Mouse (Mus musculus) kidney, adult 2 months (tissue): ENCODE measurements around the gene Gc. TPM values are rescaled to one million over a fixed set of nuclear protein-coding genes. Genes with fewer than 3 reads are reported as not detected.

Experiments used
- DNase-seq: peaks from one replicate; pipeline ENCODE4 v3.0.0; 2021
- H3K27ac ChIP-seq: fragments of 200-500 bp; 2 replicates; pipeline ENCODE4 v1.5.1; 2012; ENCODE audit warnings: low read depth, low read length, control low read depth, inconsistent platforms; ENCODE audit not compliant: insufficient read depth
- H3K27me3 ChIP-seq: fragments of 200-500 bp; replicated peaks from 2 replicates; pipeline ENCODE4 v1.6.1; 2012; ENCODE audit warnings: mild to moderate bottlenecking, moderate library complexity, low read length, inconsistent platforms; ENCODE audit not compliant: control insufficient read depth, insufficient read depth
- H3K36me3 ChIP-seq: fragments of 200-500 bp; 2 replicates; pipeline ENCODE4 v1.6.1; 2012; ENCODE audit warnings: mild to moderate bottlenecking, moderate library complexity, low read length, inconsistent platforms; ENCODE audit not compliant: control insufficient read depth, insufficient read depth
- H3K4me1 ChIP-seq: fragments of 200-500 bp; 2 replicates; pipeline ENCODE4 v1.6.1; 2011; ENCODE audit warnings: low read length; ENCODE audit not compliant: control insufficient read depth, insufficient read depth
- H3K4me3 ChIP-seq: fragments of 200-500 bp; 2 replicates; pipeline ENCODE4 v1.5.1; 2011; ENCODE audit warnings: mild to moderate bottlenecking, low read depth, low read length, control low read depth; ENCODE audit not compliant: insufficient read depth
- CTCF ChIP-seq: fragments of 200-500 bp; conservative IDR thresholded peaks from 2 replicates; pipeline ENCODE4 v1.5.1; 2011; ENCODE audit warnings: low read depth, mild to moderate bottlenecking, control low read depth, low read length, moderate library complexity, mixed read lengths; ENCODE audit not compliant: insufficient read depth, insufficient read length
- POLR2A ChIP-seq: fragments of 200-500 bp; IDR thresholded peaks from one replicate; pipeline ENCODE4 v1.6.1; 2011; ENCODE audit warnings: low read depth, low read length, control low read depth
- WGBS: fragments of 180-500 bp; shearing (Covaris S2); methylation state at CpG from one replicate; pipeline ENCODE4 v1.1.7; 2018; 5-methylcytosine and 5-hydroxymethylcytosine counted together
- polyA plus RNA-seq: library from polyadenylated mRNA; depleted of rRNA; stranded (reverse); fragments of >200 nt; gene quantifications from 2 replicates; pipeline ENCODE4 v1.2.3, GENCODE M21; 2012

Gene Gc
- polyA plus RNA-seq, 1 experiment = 71.6 TPM

DNA sequence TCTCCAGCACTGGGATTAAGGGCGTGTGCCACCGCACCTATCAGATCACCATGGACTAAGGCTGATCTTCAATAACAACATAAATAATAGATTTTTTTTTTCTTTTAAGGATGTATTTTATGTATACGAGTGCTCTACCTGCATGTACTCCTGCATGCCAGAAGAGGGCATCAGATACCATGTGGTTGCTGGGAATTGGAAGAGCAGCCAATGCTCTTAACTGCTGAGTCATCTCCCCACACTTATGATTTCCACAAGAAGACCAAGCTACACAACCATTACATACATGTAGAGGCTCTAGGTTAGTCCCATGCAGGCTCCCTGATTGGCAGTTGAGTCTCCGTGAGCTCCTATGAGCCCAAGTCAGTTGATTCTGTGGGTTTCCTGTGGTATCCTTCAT lies 13.3 kb downstream of the Gc start:
- WGBS = 84% methylated on average over 4 of the region's 4 CpGs
- Histone ChIP-seq H3K4me3 (no peak overlapping the region), H3K36me3 (no peaks in the 10 kb centered on the region)

DNA sequence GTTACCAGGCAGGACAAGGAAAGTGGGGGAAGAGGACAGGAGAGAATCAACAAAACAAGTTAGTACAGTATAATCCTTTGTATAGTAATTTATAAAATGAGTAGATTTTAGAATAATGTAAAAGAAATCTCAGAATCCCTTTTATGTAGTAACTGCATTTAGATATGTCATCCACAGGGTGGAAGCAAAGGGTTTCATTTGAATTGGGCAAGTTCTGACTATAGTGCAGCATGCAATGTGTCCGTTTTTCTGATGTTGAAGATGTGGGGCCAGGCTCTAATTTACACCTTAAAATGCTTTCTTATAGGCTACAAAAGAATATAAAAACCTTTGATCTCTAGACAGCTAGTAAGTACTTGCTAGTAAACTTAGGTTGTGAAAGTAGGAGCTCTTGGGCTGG lies 46.2 kb downstream of the Gc start:
- 32% methylated on average over 1 of the region's 1 CpGs for WGBS
- H3K27me3 ChIP-seq = no peaks in the 10 kb centered on the region
- H3K27ac ChIP-seq = no peak overlapping the region
- no peaks in the 10 kb centered on the region for H3K4me1 ChIP-seq
- TF ChIP-seq POLR2A (no peak), CTCF (no peak)
- no peak overlapping the region for H3K4me3 ChIP-seq
- no peak for DNase-seq
- no peaks in the 10 kb centered on the region for H3K36me3 ChIP-seq

More for the DNA sequence above, 13.3 kb downstream of the Gc start:
- Histone ChIP-seq H3K27me3 (no peaks in the 10 kb centered on the region), H3K27ac (no peak overlapping the region), H3K4me1 (no peaks in the 10 kb centered on the region; the same call in 1 of the 2 replicates)
- no peak for TF ChIP-seq POLR2A
- TF ChIP-seq CTCF = peak; percentile 38; the same call in 1 of the 2 replicates
- peak; percentile 17 for DNase-seq

DNA sequence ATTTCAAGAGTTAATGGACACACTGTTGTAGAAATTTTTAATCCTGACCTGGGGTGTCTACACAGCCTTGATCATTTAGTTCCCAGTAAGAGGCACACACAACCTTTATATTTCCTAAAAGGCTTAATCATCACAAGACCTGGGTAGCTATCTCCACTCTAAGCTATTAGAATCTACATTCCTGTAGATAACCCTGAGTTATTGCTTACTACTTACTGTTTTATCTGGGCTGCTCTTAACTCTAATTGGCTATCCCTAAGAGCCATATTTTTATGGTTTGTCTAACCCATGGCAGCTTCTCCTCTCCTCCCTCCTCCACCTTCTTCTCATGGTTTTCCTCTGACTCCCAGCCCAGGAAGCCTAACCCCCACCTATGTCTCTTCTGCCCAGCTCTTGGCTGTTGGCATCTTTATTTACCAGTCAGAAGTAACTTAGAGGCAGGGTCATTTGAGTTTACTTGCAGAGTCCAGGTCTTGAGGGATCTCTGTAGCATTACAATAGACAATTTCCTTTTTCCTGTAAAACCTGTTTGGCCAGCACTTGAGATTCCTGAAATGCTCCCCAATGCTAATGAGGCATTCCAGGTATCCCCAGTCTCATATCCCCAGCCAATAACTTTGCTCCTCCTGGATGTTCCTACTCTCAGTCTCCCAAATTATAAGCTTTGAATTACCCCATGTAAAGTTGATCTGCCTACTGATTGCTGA lies 50.2 kb downstream of the Gc start:
- Histone ChIP-seq H3K27me3 (no peaks in the 10 kb centered on the region), H3K27ac (no peak overlapping the region), H3K4me3 (no peak overlapping the region), H3K4me1 (no peaks in the 10 kb centered on the region; the same call in 1 of the 2 replicates), H3K36me3 (no peaks in the 10 kb centered on the region)
- peak; percentile 8 for DNase-seq
- TF ChIP-seq CTCF (no peak), POLR2A (no peak)

DNA sequence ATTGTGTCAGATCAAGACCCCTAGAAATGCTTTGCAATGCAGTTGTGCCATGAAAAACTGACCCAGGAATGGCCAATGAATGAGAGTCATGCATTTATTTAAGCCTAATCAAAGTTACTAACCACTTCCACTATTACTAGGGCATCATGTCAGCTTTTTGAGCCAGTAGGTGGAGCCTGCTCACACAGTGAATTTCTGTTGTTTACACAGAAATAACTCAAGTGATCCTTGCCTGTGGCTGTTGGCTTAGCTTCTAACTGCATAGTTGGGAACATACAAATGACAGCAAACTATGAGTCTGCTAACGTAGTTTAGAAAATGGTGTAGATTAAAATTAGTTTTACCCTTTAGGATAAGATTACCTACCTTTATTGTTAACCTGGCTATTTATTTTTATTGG lies 52.6 kb downstream of the Gc start:
- no peaks in the 10 kb centered on the region for H3K36me3 ChIP-seq
- no peak for TF ChIP-seq CTCF
- TF ChIP-seq POLR2A = no peak
- DNase-seq = peak; percentile 9
- no peaks in the 10 kb centered on the region; the same call in 1 of the 2 replicates for H3K4me1 ChIP-seq
- H3K27ac ChIP-seq = no peak overlapping the region
- WGBS = 48% methylated on average over 1 of the region's 1 CpGs
- H3K27me3 ChIP-seq = no peaks in the 10 kb centered on the region
- H3K4me3 ChIP-seq = no peak overlapping the region

DNA sequence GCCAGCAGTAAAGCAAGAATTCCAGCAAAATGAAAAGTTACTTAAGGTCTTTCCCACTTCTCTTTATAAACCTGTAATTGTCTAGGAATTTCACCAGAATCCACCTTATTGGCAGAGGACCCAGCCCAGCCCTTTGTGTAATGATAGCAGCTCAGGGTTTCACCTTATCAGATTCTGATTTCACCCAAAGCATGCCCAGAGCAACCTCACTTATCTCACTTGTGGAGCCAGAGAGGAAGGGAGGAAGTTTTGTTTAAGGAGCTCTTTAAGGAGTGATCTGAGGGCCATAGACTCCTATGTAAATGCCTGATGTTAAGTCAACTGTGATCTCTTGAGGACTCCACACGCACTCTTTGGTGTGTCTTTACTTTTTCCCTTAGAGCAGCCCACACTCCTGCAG lies 67.3 kb downstream of the Gc start:
- no peaks in the 10 kb centered on the region for H3K36me3 ChIP-seq
- H3K4me1 ChIP-seq = no peaks in the 10 kb centered on the region
- DNase-seq = no peak
- no peak overlapping the region for H3K4me3 ChIP-seq
- WGBS = 51% methylated on average over 1 of the region's 1 CpGs
- TF ChIP-seq CTCF (no peak), POLR2A (no peak)
- H3K27me3 ChIP-seq = no peaks in the 10 kb centered on the region
- H3K27ac ChIP-seq = no peak overlapping the region

DNA sequence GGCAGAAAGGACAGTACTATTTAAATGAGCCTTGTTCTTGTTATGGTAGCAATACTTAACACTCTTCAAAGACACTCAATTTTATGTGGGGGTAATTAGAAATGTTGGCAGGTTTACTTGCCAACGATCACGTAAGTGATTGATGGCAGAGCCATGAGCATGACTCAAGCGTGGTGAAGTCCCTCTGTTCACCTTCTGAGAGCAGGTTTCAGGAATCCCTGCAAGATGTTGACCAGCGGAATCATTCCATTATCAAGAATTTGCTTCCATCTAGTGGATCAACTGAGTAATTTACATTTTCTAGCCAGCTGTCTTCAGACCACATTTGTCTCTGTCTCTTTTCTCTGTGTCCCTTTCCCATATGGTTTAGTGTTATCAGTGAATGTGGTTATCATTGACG lies 73.5 kb downstream of the Gc start:
- no peak overlapping the region for H3K4me3 ChIP-seq
- H3K4me1 ChIP-seq = peaks cover 6% of the 10 kb centered on the region; the same call in 1 of the 2 replicates
- H3K36me3 ChIP-seq = no peaks in the 10 kb centered on the region
- no peak overlapping the region for H3K27ac ChIP-seq
- no peaks in the 10 kb centered on the region for H3K27me3 ChIP-seq
- TF ChIP-seq POLR2A (no peak), CTCF (peak; percentile 45)
- DNase-seq = peak; percentile 51
- WGBS = 19% methylated on average over 5 of the region's 5 CpGs

DNA sequence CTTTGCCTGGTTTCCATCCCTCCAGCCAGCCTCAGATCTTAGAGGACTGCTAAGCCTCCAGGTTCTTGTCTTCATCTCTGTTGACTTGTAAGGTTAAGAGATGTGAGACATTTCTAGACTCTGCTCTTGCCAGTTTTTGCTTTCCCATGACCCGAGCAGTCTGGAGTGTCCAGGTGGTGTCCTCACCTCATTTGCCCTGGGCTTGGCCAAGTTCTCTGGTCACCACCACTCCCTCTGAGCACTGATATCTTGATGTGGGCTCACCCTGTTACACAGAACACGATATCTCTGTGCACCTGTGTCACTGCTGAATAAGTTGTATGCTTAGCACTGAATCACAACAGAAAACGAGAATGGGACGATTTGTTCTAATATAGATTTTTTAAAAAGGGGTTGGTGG lies 76.4 kb downstream of the Gc start:
- Histone ChIP-seq H3K4me1 (peaks cover 6% of the 10 kb centered on the region; the same call in 1 of the 2 replicates), H3K27ac (no peak overlapping the region)
- 69% methylated on average over 4 of the region's 4 CpGs for WGBS

More for the DNA sequence above, 76.4 kb downstream of the Gc start:
- Histone ChIP-seq H3K27me3 (no peaks in the 10 kb centered on the region), H3K4me3 (no peak overlapping the region), H3K36me3 (no peaks in the 10 kb centered on the region)
- DNase-seq = peak; percentile 20
- TF ChIP-seq POLR2A (no peak), CTCF (no peak)
